Mouse (Mus musculus): ENCODE measurements around the gene Jakmip3.

DNA sequence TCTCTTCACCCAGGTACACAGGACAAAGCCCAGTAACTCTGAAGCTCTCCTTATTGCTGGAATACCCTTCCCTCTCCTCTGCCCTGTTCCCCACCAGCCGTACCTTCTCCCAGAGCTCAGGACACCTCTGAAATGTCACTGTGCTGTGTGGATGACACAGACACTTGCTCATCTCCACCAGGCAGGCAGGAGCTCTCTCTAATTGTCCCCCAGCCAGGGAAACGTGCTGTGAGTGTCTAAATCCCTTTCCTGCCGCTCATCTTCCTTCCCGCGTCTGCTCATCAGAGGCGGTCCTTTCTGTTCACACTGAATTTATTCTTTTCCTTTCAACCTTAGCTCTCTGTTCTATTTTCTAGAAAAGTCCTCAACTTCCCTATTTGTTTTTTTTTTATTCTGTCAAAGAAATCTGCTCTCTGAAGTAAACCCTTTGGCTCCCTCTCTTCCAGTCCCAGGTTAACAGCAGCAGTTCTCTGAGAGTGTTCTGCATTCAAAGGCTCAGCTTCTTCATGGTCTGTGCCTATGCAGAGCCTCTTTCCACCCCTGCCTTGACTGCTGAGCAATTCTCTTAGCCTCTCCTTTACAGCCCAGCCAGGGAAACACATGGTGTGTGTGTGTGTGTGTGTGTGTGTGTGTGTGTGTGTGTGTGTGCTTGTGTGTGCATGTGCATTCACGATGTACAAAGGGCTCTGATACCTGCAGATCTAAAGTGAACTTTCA, 69.4 kb downstream of the Jakmip3 start:
- no peak for TF ChIP-seq CTCF (IDR thresholded peaks at IDR 0.05; ENCODE audit: control insufficient read depth, insufficient read depth, low read length)
- TF ChIP-seq POLR2A (IDR thresholded peaks at IDR 0.05; ENCODE audit: borderline replicate concordance, control insufficient read depth, low read depth, low read length) = no peak

Data from bone marrow, adult 2 months (tissue).